Mouse (Mus musculus) embryonic fibroblast, embryonic 13.5 days (primary cell): Measurements from ENCODE around the gene Nfib.

ENCODE experiments used
- CTCF ChIP-seq: IDR thresholded peaks from 2 replicates; pipeline ENCODE4 v1.5.1; 2011; ENCODE audit warnings: mild to moderate bottlenecking, control low read depth, low read length, moderate library complexity, borderline replicate concordance; ENCODE audit not compliant: insufficient read depth
- POLR2A ChIP-seq: IDR thresholded peaks from 2 replicates; pipeline ENCODE4 v1.6.1; 2011; ENCODE audit warnings: low read depth, mild to moderate bottlenecking, control low read depth, low read length, moderate library complexity

- TF ChIP-seq CTCF, result no peak
- TF ChIP-seq POLR2A, result no peak
Measured at GRCm38 (mm10) chr4:82466144-82466543, 239.4 kb downstream of the Nfib start.
